Mouse (Mus musculus) limb, embryonic 10.5 days (tissue): ENCODE measurements around the gene Gm10837. TPM values are rescaled to one million over a fixed set of nuclear protein-coding genes. Genes with fewer than 3 reads are reported as not detected.
"Not testable (repeated sequence)": the region's sequence is repeated elsewhere in the genome, so short reads cannot be mapped to it uniquely, and the experiment has no call there.

Experiments
- DNase-seq: peaks from one replicate; pipeline ENCODE4 v3.0.0-alpha.2; 2017; ENCODE audit warnings: low spot score
- H3K27ac ChIP-seq: fragments of 300-500 bp; sonication (generic); 2 replicates; pipeline ENCODE4 v1.5.1; 2016; ENCODE audit warnings: mild to moderate bottlenecking
- H3K27me3 ChIP-seq: fragments of 300-500 bp; sonication (generic); 2 replicates; pipeline ENCODE4 v1.6.1; 2016; ENCODE audit warnings: low read depth, mild to moderate bottlenecking; ENCODE audit not compliant: poor library complexity, severe bottlenecking
- H3K36me3 ChIP-seq: fragments of 300-500 bp; sonication (generic); 2 replicates; pipeline ENCODE4 v1.6.1; 2016; ENCODE audit warnings: mild to moderate bottlenecking, moderate library complexity
- H3K4me1 ChIP-seq: fragments of 300-500 bp; sonication (generic); 2 replicates; pipeline ENCODE4 v1.6.1; 2016
- H3K4me3 ChIP-seq: fragments of 300-500 bp; sonication (generic); 2 replicates; pipeline ENCODE4 v1.5.1; 2016; ENCODE audit warnings: mild to moderate bottlenecking, moderate library complexity
- H3K9me3 ChIP-seq: fragments of 300-500 bp; sonication (generic); replicated peaks from 2 replicates; pipeline ENCODE4 v1.6.1; 2016; ENCODE audit warnings: mild to moderate bottlenecking
- WGBS: fragments of 180-500 bp; shearing (Covaris S2); methylation state at CpG from one replicate; pipeline ENCODE4 v1.1.7; 2016; 5-methylcytosine and 5-hydroxymethylcytosine counted together
- polyA plus RNA-seq: library from polyadenylated mRNA; unstranded; fragments of >200 nt; fragmentation: Nextera tagmentation; extraction: Ambion mirVana; gene quantifications from 2 replicates; pipeline ENCODE4 v1.2.1, GENCODE M21; 2016

Gene Gm10837
- polyA plus RNA-seq, 1 experiment from 2014 or later, result not detected

- Histone ChIP-seq H3K4me3 (0 out of 2 replicates have a peak overlapping the region, but pooled peaks have one; percentile 21), H3K9me3 (no peaks in the 10 kb centered on the region), H3K4me1 (peaks cover 41% of the 10 kb centered on the region), H3K27ac (no peak overlapping the region), H3K36me3 (peaks cover 9% of the 10 kb centered on the region), H3K27me3 (peaks cover 25% of the 10 kb centered on the region)
- DNase-seq, result no peak
- 100% methylated on average over 1 of the region's 1 CpGs for WGBS
Measured at GRCm38 (mm10) chr14:122459776-122460175, 30.6 kb upstream of the Gm10837 start.

- H3K27ac ChIP-seq, result no peak overlapping the region
- peaks cover 43% of the 10 kb centered on the region for H3K4me1 ChIP-seq
- peaks cover 9% of the 10 kb centered on the region for H3K36me3 ChIP-seq
- H3K27me3 ChIP-seq, result peaks cover 29% of the 10 kb centered on the region
- peak overlapping the region; percentile 21; the same call in 1 of the 2 replicates for H3K4me3 ChIP-seq
- 43% methylated on average over 5 of the region's 5 CpGs for WGBS
- no peak for DNase-seq
- no peaks in the 10 kb centered on the region for H3K9me3 ChIP-seq
Measured at GRCm38 (mm10) chr14:122460226-122460625, 30.2 kb upstream of the Gm10837 start.

GRCm38 (mm10) chr14:122461500-122461899, 28.9 kb upstream of the Gm10837 start:
- H3K9me3 ChIP-seq, result no peaks in the 10 kb centered on the region
- H3K36me3 ChIP-seq, result peaks cover 9% of the 10 kb centered on the region
- DNase-seq, result no peak
- WGBS, result 24% methylated on average over 3 of the region's 3 CpGs
- H3K27me3 ChIP-seq, result peaks cover 42% of the 10 kb centered on the region
- H3K4me1 ChIP-seq, result peaks cover 50% of the 10 kb centered on the region
- H3K27ac ChIP-seq, result peak overlapping the region; percentile 98
- H3K4me3 ChIP-seq, result peak overlapping the region; percentile 85

- DNase-seq, result peak; percentile 47
- H3K4me1 ChIP-seq, result peaks cover 51% of the 10 kb centered on the region
- H3K27ac ChIP-seq, result peak overlapping the region; percentile 98
- no peaks in the 10 kb centered on the region for H3K9me3 ChIP-seq
- H3K27me3 ChIP-seq, result peaks cover 47% of the 10 kb centered on the region
- peaks cover 9% of the 10 kb centered on the region for H3K36me3 ChIP-seq
- 18% methylated on average over 9 of the region's 9 CpGs for WGBS
- peak overlapping the region; percentile 85 for H3K4me3 ChIP-seq
Measured at GRCm38 (mm10) chr14:122461966-122462365, 28.4 kb upstream of the Gm10837 start.

- Histone ChIP-seq H3K36me3 (peaks cover 9% of the 10 kb centered on the region), H3K27me3 (peaks cover 54% of the 10 kb centered on the region), H3K27ac (peak overlapping the region; percentile 98), H3K4me1 (peaks cover 58% of the 10 kb centered on the region), H3K9me3 (no peaks in the 10 kb centered on the region), H3K4me3 (peak overlapping the region; percentile 85)
- DNase-seq, result peak; percentile 60
- WGBS, result 3% methylated on average over 17 of the region's 17 CpGs
Measured at GRCm38 (mm10) chr14:122462689-122463079, 27.7 kb upstream of the Gm10837 start.

- WGBS, result under 1% methylated on average over 40 of the region's 40 CpGs
- H3K27me3 ChIP-seq, result peaks cover 59% of the 10 kb centered on the region
- peaks cover 62% of the 10 kb centered on the region for H3K4me1 ChIP-seq
- no peaks in the 10 kb centered on the region for H3K9me3 ChIP-seq
- peak overlapping the region; percentile 98 for H3K27ac ChIP-seq
- H3K4me3 ChIP-seq, result peak overlapping the region; percentile 85
- peaks cover 9% of the 10 kb centered on the region for H3K36me3 ChIP-seq
- peak; percentile 65 for DNase-seq
Measured at GRCm38 (mm10) chr14:122463080-122463691, 27.2 kb upstream of the Gm10837 start.

- H3K4me1 ChIP-seq, result peaks cover 69% of the 10 kb centered on the region
- H3K36me3 ChIP-seq, H3K9me3 ChIP-seq: not testable (repeated sequence)
- under 1% methylated on average over 54 of the region's 58 CpGs for WGBS
- peak; percentile 78 for DNase-seq
- peak overlapping the region; percentile 85 for H3K4me3 ChIP-seq
- peak overlapping the region; percentile 98 for H3K27ac ChIP-seq
- H3K27me3 ChIP-seq, result peaks cover 66% of the 10 kb centered on the region
Measured at GRCm38 (mm10) chr14:122463734-122464341, 26.5 kb upstream of the Gm10837 start.

GRCm38 (mm10) chr14:122464351-122464762, 26.0 kb upstream of the Gm10837 start:
- Histone ChIP-seq H3K27ac (peak overlapping the region; percentile 98), H3K9me3 (no peaks in the 10 kb centered on the region), H3K4me3 (peak overlapping the region; percentile 85), H3K27me3 (peaks cover 71% of the 10 kb centered on the region), H3K4me1 (peaks cover 74% of the 10 kb centered on the region), H3K36me3 (0 out of 2 replicates have a peak, but pooled peaks cover 5% of the 10 kb centered on the region)
- under 1% methylated on average over 60 of the region's 62 CpGs for WGBS
- no peak for DNase-seq

GRCm38 (mm10) chr14:122464763-122465741, 25.3 kb upstream of the Gm10837 start, which contains the start of gene Zic5:
Gene Zic5, minus strand, starts transcription at chr14:122465677.
- Histone ChIP-seq H3K36me3 (no peaks in the 10 kb centered on the region), H3K9me3 (no peaks in the 10 kb centered on the region), H3K27me3 (peaks cover 78% of the 10 kb centered on the region), H3K27ac (peak within 1 kb of the TSS; percentile 98), H3K4me1 (peaks cover 75% of the 10 kb centered on the region), H3K4me3 (peak within 1 kb of the TSS; percentile 85)
- DNase-seq, result peak; percentile 85
- under 1% methylated on average over 58 of the region's 62 CpGs for WGBS

GRCm38 (mm10) chr14:122465931-122466490, 24.4 kb upstream of the Gm10837 start:
- H3K27ac ChIP-seq, result peak overlapping the region; percentile 98
- H3K4me1 ChIP-seq, result peaks cover 71% of the 10 kb centered on the region
- H3K27me3 ChIP-seq, result peaks cover 87% of the 10 kb centered on the region
- 22% methylated on average over 13 of the region's 13 CpGs for WGBS
- no peaks in the 10 kb centered on the region for H3K36me3 ChIP-seq
- no peaks in the 10 kb centered on the region for H3K9me3 ChIP-seq
- H3K4me3 ChIP-seq, result peak overlapping the region; percentile 85
- peak; percentile 33 for DNase-seq

GRCm38 (mm10) chr14:122466756-122467362, 23.5 kb upstream of the Gm10837 start:
- no peak overlapping the region for H3K4me3 ChIP-seq
- DNase-seq, result peak; percentile 29
- H3K27me3 ChIP-seq, result peaks cover 87% of the 10 kb centered on the region
- no peaks in the 10 kb centered on the region for H3K36me3 ChIP-seq
- 48% methylated on average over 7 of the region's 7 CpGs for WGBS
- H3K27ac ChIP-seq, result no peak overlapping the region
- no peaks in the 10 kb centered on the region for H3K9me3 ChIP-seq
- H3K4me1 ChIP-seq, result peaks cover 74% of the 10 kb centered on the region
